Mouse (Mus musculus): Measurements from ENCODE around the gene Ash1l.

DNA sequence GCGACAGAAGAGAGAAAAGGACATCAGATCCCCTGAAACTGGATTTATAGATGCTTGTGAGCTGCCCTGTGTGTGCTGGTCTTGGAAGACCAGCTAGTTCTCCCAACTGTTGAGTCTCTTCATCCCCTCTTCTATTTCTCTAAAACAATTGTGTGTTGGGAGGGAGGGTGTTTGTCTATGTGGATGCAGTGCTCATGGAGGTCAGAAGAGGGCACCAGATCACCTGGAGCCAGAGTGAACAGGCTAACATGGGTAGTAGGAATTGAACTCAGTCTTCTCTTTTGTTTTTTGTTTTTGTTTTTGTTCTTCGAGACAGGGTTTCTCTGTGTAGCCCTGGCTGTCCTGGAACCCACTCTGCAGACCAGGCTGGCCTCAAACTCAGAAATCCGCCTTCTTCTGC is 108.4 kb downstream of the Ash1l start:
- TF ChIP-seq CTCF (IDR thresholded peaks at IDR 0.05; ENCODE audit: extremely low read depth, insufficient read depth, insufficient read length, insufficient replicate concordance) (peak; percentile 38; the same call in 1 of the 2 replicates), POLR2A (IDR thresholded peaks at IDR 0.05; ENCODE audit: low read depth, low read length) (no peak)
